Mouse (Mus musculus): ENCODE data around the gene Fam129a.

DNA sequence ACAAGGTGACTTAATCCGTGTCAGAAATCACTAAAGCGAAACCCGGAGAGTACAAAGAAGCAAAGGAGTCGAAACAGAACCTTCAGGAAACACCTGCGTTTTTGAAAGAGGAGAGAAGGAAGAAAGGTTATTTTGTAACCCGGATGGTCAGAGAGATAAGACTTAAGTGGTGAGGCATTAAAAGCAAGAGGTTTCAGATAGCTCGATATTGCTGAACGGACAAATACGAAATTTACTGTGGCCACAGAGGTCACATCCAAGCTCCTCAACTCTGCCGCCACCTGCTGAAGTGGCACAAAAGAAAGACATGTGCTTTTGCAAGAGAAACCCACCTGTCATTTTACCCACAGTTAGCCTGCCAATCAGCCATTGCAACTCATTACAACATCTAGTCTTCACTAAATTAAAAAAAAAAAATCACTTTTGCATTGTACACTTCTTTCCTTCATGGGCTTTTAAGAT, 183.1 kb downstream of the Fam129a start:
- TF ChIP-seq CTCF (IDR thresholded peaks at IDR 0.05) = no peak
- TF ChIP-seq EP300 (IDR thresholded peaks at IDR 0.05) = no peak

Data from lung, postnatal 0 days (tissue).